Mouse (Mus musculus): Measurements from ENCODE around the gene Hexim2.

The Hexim2 gene

DNA sequence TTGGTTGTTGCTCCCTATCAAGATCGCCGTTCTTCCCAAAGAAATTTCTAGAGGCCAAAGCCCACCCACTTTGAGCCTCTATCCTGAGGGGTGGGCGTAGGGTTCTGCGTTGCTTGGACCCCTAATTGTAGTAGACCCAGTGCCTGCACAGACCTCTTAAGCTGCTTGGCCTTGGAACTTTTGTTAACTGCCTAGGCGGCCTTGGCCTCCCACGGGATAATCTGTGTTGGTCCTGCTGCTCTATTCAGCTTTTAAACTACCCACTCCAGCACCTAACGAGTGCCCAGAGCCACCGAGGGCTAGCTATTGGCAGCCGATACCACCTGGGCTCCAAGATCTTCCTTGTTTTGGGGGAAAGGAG lies 19.7 kb upstream of the Hexim2 start:
- DNase-seq (ENCODE audit: low spot score), result no peak

DNA sequence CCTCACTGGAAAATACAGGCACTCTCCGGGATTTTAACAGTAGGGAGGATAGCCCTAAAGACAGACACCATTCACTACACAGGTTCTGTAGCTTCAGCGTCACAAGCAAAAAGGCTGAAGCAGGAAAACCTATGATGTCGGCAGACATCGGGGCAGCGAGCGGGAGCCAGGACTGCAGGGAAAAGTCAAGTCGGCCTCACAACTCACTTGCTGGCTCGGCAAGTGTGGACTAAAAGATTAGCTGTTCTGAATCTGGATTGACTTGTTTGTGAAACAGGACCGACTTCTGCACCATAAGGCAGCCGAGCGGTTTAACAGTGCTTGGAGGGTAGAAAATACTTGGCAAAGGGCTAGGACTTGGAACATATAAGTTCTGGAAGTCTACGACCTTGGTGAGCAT lies 19.2 kb upstream of the Hexim2 start:
- DNase-seq (ENCODE audit: low spot score), result no peak

DNA sequence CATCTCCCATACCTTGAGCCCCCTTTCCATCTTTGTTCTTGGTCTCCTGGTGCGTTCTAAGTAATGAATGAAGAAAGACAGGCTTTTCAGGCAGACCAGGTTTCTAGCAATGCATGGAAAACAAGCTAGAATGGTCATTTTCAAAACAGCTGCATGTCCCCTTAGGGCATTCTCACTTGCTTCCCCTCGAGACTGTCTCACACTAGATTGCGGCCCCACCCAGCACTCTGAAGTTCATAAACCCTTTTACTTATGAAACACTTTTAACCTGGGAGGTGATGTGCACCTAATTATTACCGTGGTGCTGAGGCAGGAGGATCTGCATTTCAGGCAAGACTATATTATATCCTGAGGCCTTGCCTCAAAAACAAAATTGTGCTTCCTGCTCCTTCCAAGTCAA lies 18.5 kb upstream of the Hexim2 start:
- no peak for DNase-seq (ENCODE audit: low spot score)

DNA sequence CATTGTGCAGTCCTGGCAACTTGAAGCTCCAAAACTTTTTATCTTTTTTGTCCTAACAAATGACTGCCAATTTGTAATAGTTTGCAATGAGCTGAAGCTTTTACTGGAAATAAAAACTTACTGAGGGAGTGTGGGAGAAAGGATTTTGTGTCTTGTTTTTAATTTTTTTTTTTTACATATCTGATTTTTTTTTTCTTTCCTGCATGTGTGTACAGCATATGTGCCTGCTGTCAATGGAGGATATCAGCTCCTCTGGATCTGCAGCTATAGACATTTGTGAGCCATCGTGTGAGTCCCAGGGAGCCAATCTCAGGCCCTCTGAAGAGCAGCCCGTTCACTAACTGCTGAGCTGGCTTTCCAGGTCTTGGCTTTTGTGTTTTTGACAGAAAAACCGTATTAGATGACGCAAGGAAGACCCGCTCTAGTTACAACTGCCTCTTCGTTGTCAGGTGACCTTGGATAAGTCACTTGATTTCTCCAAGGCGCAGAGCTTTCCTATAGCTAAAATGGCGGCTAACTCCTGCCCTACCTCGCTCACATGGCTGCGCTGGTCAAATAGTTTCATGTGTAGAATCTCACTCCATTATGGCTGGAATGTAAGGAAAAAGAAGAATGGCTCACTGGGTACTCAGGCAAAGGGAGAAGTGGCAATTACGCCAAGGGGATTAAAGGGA lies 17.8 kb upstream of the Hexim2 start:
- DNase-seq (ENCODE audit: low spot score), result no peak

DNA sequence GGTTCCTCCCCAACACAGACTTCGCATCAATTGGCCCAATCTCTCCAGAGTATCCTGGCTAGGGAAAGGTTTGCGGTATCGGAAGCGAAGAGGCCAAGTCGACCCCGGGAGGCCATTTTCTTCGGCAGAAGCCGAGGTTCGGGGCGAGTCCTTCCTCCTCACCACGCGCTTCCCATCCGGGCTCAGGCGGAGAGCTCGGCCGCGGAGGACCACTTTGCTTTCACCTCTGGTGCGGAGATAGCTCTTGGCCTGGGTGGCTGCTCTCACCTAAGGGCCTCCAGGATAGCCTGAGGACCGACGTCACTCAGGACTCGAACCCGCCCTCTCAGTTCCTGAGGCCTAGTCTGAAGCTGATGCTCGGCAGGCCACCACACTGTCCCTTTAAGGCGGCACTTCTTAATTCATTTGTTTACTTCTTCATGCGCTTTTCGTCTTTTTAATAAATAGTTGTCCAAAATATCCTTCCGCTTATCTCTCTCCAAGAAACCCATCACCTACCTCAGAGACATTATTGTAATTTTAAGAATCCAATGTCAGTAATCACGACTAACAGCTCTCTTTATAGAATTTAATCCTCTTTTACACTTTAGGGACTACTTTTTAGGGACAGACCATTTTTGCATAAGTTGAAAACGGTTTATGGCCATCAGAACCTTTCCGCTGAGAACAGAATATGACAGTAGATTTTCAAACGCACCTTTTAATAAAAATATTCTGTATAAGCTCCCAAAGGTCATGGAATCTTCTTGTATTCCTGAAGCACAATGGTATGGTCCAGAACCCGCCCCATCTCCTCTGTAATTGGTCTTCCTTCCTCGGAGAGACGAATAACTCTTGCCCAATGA lies 16.8 kb upstream of the Hexim2 start:
- peak; percentile 87 for DNase-seq (ENCODE audit: low spot score)

DNA sequence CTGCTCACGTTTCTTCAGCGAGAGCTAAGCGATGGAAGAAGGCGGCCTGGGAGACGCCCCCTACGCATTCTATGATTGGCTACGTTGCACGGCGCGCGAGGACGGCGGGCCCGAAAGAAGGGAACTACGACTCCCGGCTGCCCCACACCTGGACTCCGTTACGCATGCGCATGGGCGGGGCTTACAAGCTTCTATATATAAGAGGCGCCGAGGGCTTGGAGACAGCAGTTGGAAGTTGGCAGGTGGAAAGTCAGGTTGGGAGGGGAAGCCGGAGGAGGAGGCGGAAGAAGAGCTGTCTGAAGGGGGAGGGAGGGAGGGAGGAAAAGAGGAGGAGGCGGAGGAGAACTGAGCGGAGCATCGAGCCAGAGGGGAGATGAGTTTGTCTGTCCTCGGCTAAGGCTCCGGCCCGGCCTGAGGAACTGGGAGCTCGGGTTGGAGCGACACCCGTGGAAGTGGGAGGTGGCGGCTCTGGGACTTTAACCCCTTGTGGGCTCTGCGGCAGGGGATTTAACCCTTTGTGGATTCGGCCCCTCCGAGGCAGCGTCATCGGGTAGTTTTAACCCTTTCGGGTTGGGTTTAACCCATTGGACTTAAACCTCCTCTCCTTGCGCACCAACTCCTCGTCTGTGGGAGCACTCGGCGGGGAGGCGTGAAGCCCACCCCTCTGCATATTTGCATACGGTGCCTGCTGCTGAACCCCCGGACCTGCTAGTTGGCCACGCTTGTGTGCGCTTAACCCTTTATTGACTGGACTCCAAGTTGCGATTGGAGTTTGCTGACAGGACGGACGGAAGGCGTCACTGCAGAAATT lies 16.0 kb upstream of the Hexim2 start, which contains the start of gene Hexim1:
Gene Hexim1, plus strand, starts transcription at position 224 of the 811 bp plus-strand sequence.
- peak; percentile 99 for DNase-seq (ENCODE audit: low spot score)

DNA sequence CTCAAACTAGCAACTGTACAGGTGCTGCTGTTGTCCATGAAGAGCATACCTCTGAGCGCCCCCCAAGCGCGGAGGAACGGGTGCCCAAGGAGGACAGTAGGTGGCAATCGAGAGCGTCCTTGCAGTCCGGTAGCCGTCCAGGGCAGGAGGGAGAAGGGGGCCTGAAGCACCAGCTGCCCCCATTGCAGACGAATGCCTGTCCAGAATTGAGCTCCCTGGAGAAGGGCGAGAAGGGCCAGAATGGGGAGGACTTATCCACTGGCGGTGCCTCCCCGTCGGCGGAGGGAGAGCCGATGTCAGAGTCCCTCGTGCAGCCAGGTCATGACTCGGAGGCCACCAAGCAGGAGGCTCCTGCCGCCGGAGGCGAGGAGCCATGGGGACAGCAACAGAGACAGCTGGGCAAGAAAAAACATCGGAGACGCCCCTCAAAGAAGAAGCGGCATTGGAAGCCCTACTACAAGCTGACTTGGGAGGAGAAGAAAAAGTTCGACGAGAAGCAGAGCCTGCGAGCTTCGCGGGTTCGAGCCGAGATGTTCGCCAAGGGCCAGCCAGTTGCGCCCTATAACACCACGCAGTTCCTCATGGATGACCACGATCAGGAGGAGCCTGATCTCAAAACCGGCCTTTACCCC lies 15.2 kb upstream of the Hexim2 start:
- peak; percentile 76 for DNase-seq (ENCODE audit: low spot score)

DNA sequence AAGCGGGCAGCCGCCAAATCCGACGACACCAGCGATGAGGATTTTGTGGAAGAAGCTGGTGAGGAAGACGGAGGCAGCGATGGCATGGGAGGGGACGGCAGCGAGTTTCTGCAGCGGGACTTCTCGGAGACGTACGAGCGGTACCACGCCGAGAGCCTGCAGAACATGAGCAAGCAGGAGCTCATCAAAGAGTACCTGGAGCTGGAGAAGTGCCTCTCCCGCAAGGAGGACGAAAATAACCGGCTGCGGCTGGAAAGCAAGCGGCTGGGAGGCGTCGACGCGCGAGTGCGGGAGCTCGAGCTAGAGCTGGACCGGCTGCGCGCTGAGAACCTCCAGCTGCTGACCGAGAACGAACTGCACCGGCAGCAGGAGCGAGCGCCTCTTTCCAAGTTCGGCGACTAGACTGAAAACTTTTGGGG lies 14.6 kb upstream of the Hexim2 start:
- DNase-seq (ENCODE audit: low spot score), result peak; percentile 56

DNA sequence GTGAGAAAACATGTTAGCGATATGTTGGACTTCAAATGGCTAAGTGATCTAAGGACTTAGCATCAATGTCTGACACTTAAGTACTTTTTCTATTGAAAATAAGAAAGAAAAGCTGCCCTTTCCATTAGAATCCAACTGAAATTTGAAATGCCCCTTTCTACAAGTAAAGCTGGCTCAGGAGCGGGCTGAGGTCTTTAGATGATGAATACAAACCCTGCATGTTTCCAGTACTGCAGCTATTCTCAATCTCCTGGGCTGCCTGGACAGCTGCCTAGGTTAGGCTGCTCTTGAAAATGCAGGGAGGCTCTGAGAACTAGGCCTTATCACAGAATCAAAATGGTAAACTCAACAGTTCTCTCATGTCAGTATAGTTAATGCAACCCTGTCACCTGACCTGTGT lies 13.4 kb upstream of the Hexim2 start:
- DNase-seq (ENCODE audit: low spot score), result no peak

DNA sequence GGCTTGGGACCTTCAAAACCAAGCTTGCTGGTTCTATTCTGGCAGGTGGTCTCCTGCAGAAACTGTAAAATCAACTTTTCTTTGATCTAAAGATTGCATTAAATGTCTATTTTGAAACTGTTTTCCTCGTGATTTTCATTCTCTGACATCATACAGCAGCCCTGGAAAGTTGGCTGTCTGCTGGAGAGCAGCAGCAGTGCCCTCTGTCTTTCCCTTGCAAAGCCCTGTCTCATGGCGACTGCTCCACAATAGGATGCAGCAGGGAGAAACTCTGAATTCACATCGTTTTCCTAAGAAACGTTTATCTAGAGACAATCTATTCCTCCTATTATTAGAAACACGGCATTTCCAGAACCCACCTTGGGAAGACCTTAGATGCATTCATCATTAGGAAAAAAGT lies 12.6 kb upstream of the Hexim2 start:
- no peak for DNase-seq (ENCODE audit: low spot score)

DNA sequence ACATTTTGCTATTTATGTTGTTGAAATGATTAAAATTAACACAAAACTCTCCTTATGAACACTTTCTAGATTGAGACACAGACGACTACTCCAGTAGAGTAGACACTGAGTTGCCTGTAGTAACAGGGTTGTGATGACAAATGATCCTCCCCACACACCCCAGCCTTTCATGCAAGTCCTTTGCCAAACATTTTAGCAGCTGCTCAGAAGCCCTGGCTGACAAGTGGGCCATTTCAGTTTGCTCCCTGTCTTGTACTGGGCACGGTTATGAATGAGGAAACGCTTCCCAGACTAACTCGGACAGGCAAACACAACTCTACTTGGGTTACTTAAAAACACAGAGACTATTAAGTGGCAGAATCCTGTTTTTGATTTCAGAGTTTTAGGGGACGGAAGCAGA lies 11.9 kb upstream of the Hexim2 start:
- no peak for DNase-seq (ENCODE audit: low spot score)

DNA sequence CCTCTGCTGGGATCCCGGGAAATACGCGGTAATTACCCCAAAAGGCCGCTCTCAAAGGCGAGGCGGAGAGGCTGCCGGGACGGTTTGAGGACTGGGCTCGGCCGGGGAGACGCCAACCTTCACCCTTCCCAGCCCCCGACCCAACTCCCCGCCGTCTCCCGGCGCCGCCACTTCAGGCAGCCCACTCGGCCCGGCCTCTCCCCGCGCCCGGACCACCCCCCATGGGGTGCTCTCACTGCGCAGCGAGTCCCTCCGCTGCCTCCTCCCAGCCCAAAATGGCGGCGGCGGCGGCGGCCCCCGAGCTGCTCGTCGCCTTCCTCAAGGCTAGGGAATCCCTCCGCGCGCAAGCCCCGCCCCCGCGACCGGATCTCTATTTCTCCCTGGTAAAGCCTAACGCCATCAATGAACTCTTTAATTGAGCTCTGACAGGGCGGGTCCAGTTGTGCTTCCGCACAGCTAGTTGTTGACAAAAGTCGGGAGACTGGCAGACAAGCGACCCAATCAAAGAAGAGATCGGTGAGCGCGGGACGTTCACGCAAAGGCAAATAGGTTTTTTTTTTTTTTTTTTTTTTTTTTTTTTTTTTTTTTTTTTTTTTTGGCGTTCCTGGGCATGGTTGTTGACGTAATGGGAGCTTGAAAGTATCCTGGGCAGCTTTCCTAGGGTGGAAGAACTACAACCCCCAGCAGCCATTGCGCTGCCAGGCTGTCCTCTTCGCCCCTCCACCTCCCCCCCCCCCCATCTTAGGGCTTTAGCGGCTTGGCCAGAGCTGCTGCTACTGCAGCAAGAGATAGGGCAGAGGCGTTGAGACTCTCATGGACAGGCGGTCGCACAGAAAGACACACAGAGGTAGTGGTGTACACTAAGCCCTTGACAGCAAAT lies 587 bp downstream of the Hexim2 start:
- peak; percentile 100 for DNase-seq (ENCODE audit: low spot score)

DNA sequence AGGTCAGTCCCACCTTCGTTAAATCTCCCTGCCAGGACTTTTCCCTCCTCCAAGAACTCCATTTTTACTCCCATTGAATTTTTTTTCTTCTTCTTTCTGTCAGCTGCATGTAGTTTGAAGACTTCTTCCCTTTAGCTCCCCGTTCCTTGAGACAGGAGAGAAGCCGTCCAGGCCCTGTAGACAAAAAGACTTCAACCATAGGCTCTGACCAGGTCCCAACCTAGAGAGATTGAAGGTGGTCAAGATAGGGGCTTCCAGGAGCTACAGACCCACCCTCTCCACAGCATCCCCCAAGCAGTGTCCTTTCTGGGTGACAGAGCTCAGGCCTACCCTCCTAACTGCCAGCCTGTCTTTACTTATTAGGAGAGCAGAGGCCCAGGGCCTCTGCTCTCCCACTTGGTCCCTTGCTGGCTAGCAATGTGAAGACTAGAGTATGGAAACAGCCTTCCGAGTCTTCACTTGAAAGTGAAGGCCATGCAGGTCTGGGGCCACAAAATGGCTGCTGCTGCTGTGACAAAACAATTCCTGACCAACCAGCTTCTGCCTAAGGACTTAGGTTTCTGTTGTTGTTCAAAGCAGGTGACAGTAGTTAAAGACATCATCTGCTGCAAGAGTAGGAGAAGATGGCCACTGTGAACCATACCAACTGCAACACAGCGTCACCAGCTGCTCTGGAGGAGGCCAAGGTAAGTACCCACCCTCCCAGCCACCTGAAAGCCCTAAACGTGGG lies 1.4 kb downstream of the Hexim2 start:
- DNase-seq (ENCODE audit: low spot score), result no peak

DNA sequence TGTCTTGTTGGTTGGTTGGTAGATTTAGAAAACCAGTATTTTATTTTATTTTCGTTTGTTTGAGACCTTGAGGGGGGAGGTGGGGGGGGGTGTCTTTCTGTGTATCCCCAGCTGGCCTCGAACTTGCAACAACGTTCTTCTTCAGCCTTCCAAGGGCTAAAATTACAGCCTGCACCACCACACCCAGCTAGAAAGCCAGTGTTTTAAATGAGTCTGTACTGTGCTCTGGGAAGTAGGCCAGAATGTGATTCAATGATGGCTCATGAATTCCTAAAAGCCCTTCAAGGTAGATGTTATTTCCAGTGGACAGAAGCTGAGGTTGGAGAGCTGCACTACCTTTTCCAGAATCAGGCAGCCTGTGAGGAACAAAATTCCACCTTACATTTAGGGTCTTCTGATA lies 2.0 kb downstream of the Hexim2 start:
- no peak for DNase-seq (ENCODE audit: low spot score)

DNA sequence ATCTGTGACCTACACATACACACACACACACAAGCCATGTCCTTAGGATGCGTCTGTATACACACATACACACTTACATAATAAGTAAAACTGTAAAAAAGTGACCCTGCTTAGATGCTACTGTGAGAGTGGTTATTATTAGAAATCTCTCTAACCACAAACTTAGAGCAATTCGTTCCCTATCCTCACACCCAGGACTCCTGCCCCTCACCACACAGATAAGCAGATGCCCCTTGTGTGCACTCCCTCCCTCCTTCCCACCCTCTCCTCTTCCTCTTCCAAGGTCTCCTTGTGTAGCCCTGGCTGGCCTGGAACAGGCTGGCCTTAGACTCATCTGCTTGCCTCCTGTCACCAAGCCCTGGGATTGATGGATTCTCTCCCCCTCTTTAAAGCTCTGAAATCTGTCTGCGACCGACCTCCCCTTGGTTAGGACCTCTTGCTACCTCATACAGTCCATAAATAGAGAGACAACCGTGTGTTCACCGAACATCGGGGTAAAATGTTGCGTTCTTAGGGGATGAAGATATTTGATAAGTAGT lies 3.9 kb downstream of the Hexim2 start:
- DNase-seq (ENCODE audit: low spot score), result no peak

DNA sequence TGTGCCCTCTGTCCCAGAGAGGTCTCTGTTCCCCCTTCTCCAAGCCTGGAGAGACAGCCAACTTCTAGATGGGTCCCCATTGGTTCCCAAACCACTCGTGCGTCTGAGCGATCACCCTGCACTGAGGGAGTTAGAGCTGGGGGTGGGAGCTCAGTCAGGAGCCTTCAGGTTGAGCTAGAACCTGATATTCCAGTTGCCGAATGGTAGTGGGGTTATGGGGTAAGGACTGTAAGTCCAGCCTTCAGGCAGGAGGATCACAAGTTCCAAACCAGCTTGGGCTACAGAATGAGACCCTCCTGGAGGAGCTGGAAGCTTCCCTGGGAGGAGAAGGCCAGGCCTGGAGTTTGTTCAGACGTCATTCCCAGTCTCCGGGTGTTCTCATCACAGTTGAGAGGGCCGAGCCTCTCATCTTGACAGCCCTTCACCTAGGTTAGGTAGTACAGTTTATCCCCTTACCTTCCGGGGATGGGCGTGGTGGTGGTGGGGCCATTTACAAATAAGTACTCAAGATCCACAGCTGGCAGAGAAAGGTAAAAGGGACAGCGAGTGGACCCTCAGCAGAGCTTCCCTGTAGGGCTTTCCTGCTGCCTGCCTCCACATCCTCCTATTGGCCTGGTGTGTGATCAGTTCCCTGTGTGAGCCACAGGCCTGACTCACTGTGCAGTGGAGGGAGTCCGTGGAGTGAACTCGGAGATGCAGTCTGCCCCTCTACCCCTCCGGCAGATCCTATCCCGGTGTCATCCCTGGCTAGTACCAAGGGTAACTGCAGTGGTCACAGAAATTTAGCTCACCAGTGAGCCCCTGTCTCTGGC lies 7.9 kb downstream of the Hexim2 start:
- no peak for DNase-seq (ENCODE audit: low spot score)

DNA sequence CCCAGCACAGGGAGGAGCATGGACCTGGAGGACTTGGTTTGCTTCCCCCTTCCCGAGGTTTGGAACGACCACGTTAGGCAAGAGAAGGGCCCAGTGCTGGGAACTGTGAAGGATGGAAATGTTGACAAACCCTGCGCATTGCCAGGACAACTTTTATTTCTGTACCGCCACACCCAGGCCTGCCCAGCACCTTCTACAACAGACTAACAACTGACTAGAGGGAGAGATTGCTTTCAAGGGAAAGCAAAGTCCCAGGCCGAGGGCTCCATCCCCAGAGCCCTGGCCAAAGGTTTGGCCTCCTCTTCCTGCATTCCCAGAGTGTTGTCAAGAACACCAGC lies 8.5 kb downstream of the Hexim2 start:
- no peak for DNase-seq (ENCODE audit: low spot score)

DNA sequence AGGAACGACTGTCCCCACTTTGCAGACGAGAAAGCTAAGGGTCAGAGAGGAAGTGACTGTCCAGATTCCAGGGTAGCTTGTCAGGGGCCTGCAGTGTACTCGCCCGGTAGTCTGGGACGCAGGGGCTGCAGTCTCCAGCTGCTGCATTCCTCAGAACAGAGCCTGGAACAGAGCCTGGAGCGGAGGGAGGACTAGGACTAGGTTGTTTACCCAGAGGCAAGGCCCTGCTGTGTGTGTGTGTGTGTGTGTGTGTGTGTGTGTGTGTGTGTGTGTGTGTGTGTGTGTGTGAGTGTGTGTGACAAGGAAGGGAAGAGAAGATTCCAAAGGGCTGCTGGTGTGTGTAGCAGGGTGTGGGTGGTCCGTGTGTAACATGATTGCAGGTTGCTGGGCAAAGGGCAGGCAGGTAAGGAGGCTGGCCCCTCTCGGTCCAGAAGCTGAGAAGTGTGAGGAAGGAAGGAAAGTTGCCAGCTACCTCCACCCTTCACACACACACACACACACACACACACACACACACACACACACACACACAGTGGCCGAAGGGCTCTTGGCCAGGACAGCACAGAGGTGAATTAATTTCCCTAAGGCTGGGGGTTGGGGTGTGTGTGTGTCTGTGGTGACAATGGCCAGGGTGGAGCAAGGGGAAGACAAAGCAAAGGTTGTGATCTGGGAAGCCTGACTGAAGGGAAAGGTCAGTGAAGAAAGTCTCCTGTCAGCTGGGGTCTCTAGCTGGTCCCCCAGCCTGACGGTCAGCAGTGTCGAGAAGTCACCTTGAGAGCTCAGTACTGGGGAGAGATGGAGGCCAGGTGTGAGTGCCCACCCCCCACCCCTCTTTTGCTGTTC lies 9.1 kb downstream of the Hexim2 start:
- DNase-seq (ENCODE audit: low spot score), result no peak

DNA sequence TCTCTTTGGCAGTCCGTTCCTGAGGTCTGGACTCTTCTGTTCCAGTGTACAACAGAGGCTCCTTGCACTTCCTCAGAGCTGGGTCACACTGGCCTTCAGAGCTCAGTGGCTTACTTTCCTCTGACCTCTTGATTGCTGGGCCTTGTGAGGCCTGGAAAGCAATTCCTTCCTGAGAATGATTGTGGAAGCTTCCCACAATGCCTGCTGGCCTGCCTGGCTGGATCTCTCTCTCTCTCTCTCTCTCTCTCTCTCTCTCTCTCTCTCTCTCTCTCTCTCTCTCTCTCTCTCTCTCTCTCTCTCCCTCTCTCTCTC lies 9.7 kb downstream of the Hexim2 start:
- no peak for DNase-seq (ENCODE audit: low spot score)

Data from retina, embryonic 14.5 days (tissue).